Mouse (Mus musculus) ES-E14 (cell line): Measurements from ENCODE around the gene Fmnl3. TPM values are rescaled to one million over a fixed set of nuclear protein-coding genes. Genes with fewer than 3 reads are reported as not detected.

Experiments used
- DNase-seq: peaks from one replicate; pipeline ENCODE4 v3.0.0-alpha.2; 2013; ENCODE audit warnings: low read depth, low spot score
- H3K27ac ChIP-seq: 2 replicates; pipeline ENCODE4 v1.5.1; 2012; ENCODE audit warnings: low read depth, mild to moderate bottlenecking, low read length, moderate library complexity, mixed read lengths; ENCODE audit not compliant: poor library complexity, insufficient read depth, severe bottlenecking
- H3K36me3 ChIP-seq: 2 replicates; pipeline ENCODE4 v1.6.1; 2012; ENCODE audit warnings: mild to moderate bottlenecking, low read length, moderate library complexity, mixed read lengths; ENCODE audit not compliant: control insufficient read depth, poor library complexity, insufficient read depth, severe bottlenecking
- H3K4me1 ChIP-seq, 2 experiments: fragments of 150-350 bp in 1 of 2; sonication (generic) in 1 of 2; 2 replicates each; pipeline ENCODE4 v1.6.1; 2012; ENCODE audit warnings: low read length in 2 of 2, mild to moderate bottlenecking in 1 of 2, mixed read lengths in 1 of 2; ENCODE audit not compliant: control insufficient read depth in 2 of 2, insufficient read depth in 2 of 2, poor library complexity in 1 of 2
- H3K4me3 ChIP-seq, 2 experiments: fragments of 150-350 bp in 1 of 2; sonication (generic) in 1 of 2; 2 replicates each; pipeline ENCODE4 v1.5.1; 2012; ENCODE audit warnings: low read length in 2 of 2, low read depth in 1 of 2, mild to moderate bottlenecking in 1 of 2, mixed read lengths in 1 of 2; ENCODE audit not compliant: insufficient read depth in 1 of 2, poor library complexity in 1 of 2, severe bottlenecking in 1 of 2
- H3K9ac ChIP-seq: 2 replicates; pipeline ENCODE4 v1.6.1; 2012; ENCODE audit warnings: low read depth, mild to moderate bottlenecking, low read length, mixed read lengths; ENCODE audit not compliant: poor library complexity, insufficient read depth, severe bottlenecking
- H3K9me3 ChIP-seq: fragments of 150-350 bp; sonication (generic); 2 replicates; pipeline ENCODE4 v1.6.1; 2012; ENCODE audit warnings: low read depth, mild to moderate bottlenecking, low read length; ENCODE audit not compliant: control insufficient read depth, insufficient read depth
- CHD2 ChIP-seq: IDR thresholded peaks from 2 replicates; pipeline ENCODE4 v1.6.1; 2014; ENCODE audit warnings: mild to moderate bottlenecking, low read depth, low read length, inconsistent platforms
- HCFC1 ChIP-seq: IDR thresholded peaks from 2 replicates; pipeline ENCODE4 v1.6.1; 2012; ENCODE audit warnings: low read length, inconsistent platforms, borderline replicate concordance; ENCODE audit not compliant: insufficient read depth
- MAFK ChIP-seq: IDR thresholded peaks from 2 replicates; pipeline ENCODE4 v1.6.1; 2014; ENCODE audit warnings: mild to moderate bottlenecking, low read depth, low read length, inconsistent platforms; ENCODE audit not compliant: insufficient read depth
- ZC3H11A ChIP-seq: IDR thresholded peaks from 2 replicates; pipeline ENCODE4 v1.6.1; 2012; ENCODE audit warnings: low read depth, mild to moderate bottlenecking, inconsistent platforms, low read length, borderline replicate concordance
- ZNF384 ChIP-seq: IDR thresholded peaks from 2 replicates; pipeline ENCODE4 v1.6.1; 2012; ENCODE audit warnings: low read depth, low read length, inconsistent platforms
- in situ Hi-C, 2 experiments: fragments of 600-800 bp; cut with MboI; formaldehyde crosslinking; loops; one replicate each; pipeline ENCODE4 v1.15.1; 2025; ENCODE audit warnings: low sequenced_read_pairs in 2 of 2, inconsistent platforms in 1 of 2; ENCODE audit not compliant: unreplicated experiment in 2 of 2
- total RNA-seq: library from RNA; depleted of rRNA; stranded (reverse); fragments of 300-350 nt; gene quantifications from 2 replicates; pipeline ENCODE4 v1.2.3, GENCODE M21; 2012

The Fmnl3 gene
- total RNA-seq, 1 experiment, result 16.8 TPM

- Histone ChIP-seq H3K9ac (no peak overlapping the region; the same call in 1 of the 2 replicates), H3K9me3 (no peaks in the 10 kb centered on the region), H3K27ac (no peak overlapping the region), H3K4me1 (peaks cover 3 to 7% of the 10 kb centered on the region in 2 experiments; a peak in 2 of 4 replicates), H3K4me3 (no peak overlapping the region), H3K36me3 (no peaks in the 10 kb centered on the region)
- TF ChIP-seq ZC3H11A (no peak), MAFK (no peak), ZNF384 (no peak)
- DNase-seq, result no peak
- in situ Hi-C loops, result no loop called here
Observed at GRCm38 (mm10) chr15:99364921-99365320, 5.4 kb downstream of the Fmnl3 start.

- Histone ChIP-seq H3K36me3 (no peaks in the 10 kb centered on the region), H3K9me3 (no peaks in the 10 kb centered on the region), H3K27ac (no peak overlapping the region), H3K9ac (no peak overlapping the region), H3K4me3 (no peak overlapping the region), H3K4me1 (peaks cover 0 to 7% of the 10 kb centered on the region in 2 experiments; a peak in 2 of 4 replicates)
- in situ Hi-C loops, result no loop called here
- no peak for DNase-seq
- TF ChIP-seq HCFC1 (no peak), ZC3H11A (no peak), MAFK (no peak), CHD2 (no peak), ZNF384 (no peak)
Observed at GRCm38 (mm10) chr15:99364022-99364530, 6.2 kb downstream of the Fmnl3 start.

GRCm38 (mm10) chr15:99358952-99359351, 11.3 kb downstream of the Fmnl3 start:
- in situ Hi-C loops, result no loop called here
- Histone ChIP-seq H3K9me3 (no peaks in the 10 kb centered on the region), H3K27ac (no peak overlapping the region), H3K4me3 (no peak overlapping the region), H3K9ac (no peak overlapping the region), H3K36me3 (no peaks in the 10 kb centered on the region), H3K4me1 (peaks cover 0 to 4% of the 10 kb centered on the region in 2 experiments; a peak in 1 of 4 replicates)
- no peak for TF ChIP-seq CHD2
- TF ChIP-seq MAFK, result no peak
- TF ChIP-seq HCFC1, result no peak
- TF ChIP-seq ZC3H11A, result no peak
- no peak for TF ChIP-seq ZNF384
- no peak for DNase-seq

- Histone ChIP-seq H3K36me3 (no peaks in the 10 kb centered on the region), H3K9me3 (no peaks in the 10 kb centered on the region), H3K4me3 (no peak overlapping the region), H3K4me1 (peaks cover 0 to 4% of the 10 kb centered on the region in 2 experiments; a peak in 1 of 4 replicates), H3K9ac (no peak overlapping the region), H3K27ac (no peak overlapping the region)
- no peak for TF ChIP-seq HCFC1
- TF ChIP-seq MAFK, result no peak
- TF ChIP-seq ZC3H11A, result no peak
- no peak for TF ChIP-seq CHD2
- TF ChIP-seq ZNF384, result no peak
- in situ Hi-C loops, result no loop called here
- no peak for DNase-seq
Observed at GRCm38 (mm10) chr15:99356462-99356861, 13.8 kb downstream of the Fmnl3 start.

DNA sequence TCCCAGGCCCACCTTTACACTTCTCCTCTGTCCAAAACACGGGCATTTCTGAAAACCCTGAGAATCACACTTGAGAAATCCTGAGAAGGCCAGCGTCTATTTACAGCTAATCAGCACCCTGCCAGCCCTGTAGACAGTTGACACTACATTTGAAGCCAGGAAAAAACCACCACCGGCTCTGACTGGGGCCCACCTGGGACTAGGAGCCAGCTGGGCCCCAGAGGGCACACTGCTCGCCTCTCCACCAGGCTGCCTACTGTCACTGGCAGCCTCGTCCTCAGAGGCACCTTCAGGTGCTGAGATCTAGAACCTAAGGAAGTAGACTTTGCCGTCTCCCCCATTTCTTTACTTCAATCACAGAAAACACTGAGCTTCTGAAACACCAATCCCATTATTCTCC, 14.6 kb downstream of the Fmnl3 start:
- peaks cover 0 to 4% of the 10 kb centered on the region in 2 experiments; a peak in 1 of 4 replicates for H3K4me1 ChIP-seq
- H3K36me3 ChIP-seq, result no peaks in the 10 kb centered on the region
- H3K4me3 ChIP-seq, result no peak overlapping the region
- no peak for DNase-seq
- H3K9me3 ChIP-seq, result no peaks in the 10 kb centered on the region
- in situ Hi-C loops, result no loop called here
- no peak overlapping the region for H3K27ac ChIP-seq
- TF ChIP-seq HCFC1 (no peak), ZC3H11A (no peak), ZNF384 (no peak), MAFK (no peak), CHD2 (no peak)
- no peak overlapping the region for H3K9ac ChIP-seq
